Mouse (Mus musculus) stomach, embryonic 15.5 days (tissue): Measurements from ENCODE around the gene D11Wsu47e. TPM values are rescaled to one million over a fixed set of nuclear protein-coding genes. Genes with fewer than 3 reads are reported as not detected.

Experiments
- ATAC-seq: fragments of 200-750 bp; cut with Nextera tagmentation; 2 replicates; pipeline ENCODE4 v1.8.0; 2017; ENCODE audit warnings: low read depth, moderate number of reproducible peaks, moderate TSS enrichment; ENCODE audit not compliant: insufficient read depth, low FRiP score
- H3K27ac ChIP-seq: fragments of 300-500 bp; sonication (generic); 2 replicates; pipeline ENCODE4 v1.5.1; 2015; ENCODE audit warnings: mild to moderate bottlenecking, inconsistent platforms
- H3K27me3 ChIP-seq: fragments of 300-500 bp; sonication (generic); replicated peaks from 2 replicates; pipeline ENCODE4 v1.6.1; 2015; ENCODE audit warnings: inconsistent platforms
- H3K36me3 ChIP-seq: fragments of 300-500 bp; sonication (generic); 2 replicates; pipeline ENCODE4 v1.6.1; 2015; ENCODE audit warnings: inconsistent platforms
- H3K4me1 ChIP-seq: fragments of 300-500 bp; sonication (generic); 2 replicates; pipeline ENCODE4 v1.6.1; 2015; ENCODE audit warnings: inconsistent platforms
- H3K4me2 ChIP-seq: fragments of 300-500 bp; sonication (generic); 2 replicates; pipeline ENCODE4 v1.6.1; 2015; ENCODE audit warnings: mild to moderate bottlenecking, inconsistent platforms
- H3K4me3 ChIP-seq: fragments of 300-500 bp; sonication (generic); replicated peaks from 2 replicates; pipeline ENCODE4 v1.5.1; 2015; ENCODE audit warnings: inconsistent platforms
- H3K9ac ChIP-seq: fragments of 300-500 bp; sonication (generic); 2 replicates; pipeline ENCODE4 v1.6.1; 2015; ENCODE audit warnings: inconsistent platforms
- H3K9me3 ChIP-seq: fragments of 300-500 bp; sonication (generic); 2 replicates; pipeline ENCODE4 v1.6.1; 2016; ENCODE audit warnings: inconsistent platforms
- WGBS: fragments of 180-500 bp; shearing (Covaris S2); methylation state at CpG from one replicate; pipeline ENCODE4 v1.1.7; 2015; 5-methylcytosine and 5-hydroxymethylcytosine counted together
- polyA plus RNA-seq: library from polyadenylated mRNA; unstranded; fragments of >200 nt; fragmentation: Nextera tagmentation; extraction: Ambion mirVana; gene quantifications from 2 replicates; pipeline ENCODE4 v1.2.1, GENCODE M21; 2015

The D11Wsu47e gene
- 20.0 and 20.7 TPM in 2 replicates for polyA plus RNA-seq

DNA sequence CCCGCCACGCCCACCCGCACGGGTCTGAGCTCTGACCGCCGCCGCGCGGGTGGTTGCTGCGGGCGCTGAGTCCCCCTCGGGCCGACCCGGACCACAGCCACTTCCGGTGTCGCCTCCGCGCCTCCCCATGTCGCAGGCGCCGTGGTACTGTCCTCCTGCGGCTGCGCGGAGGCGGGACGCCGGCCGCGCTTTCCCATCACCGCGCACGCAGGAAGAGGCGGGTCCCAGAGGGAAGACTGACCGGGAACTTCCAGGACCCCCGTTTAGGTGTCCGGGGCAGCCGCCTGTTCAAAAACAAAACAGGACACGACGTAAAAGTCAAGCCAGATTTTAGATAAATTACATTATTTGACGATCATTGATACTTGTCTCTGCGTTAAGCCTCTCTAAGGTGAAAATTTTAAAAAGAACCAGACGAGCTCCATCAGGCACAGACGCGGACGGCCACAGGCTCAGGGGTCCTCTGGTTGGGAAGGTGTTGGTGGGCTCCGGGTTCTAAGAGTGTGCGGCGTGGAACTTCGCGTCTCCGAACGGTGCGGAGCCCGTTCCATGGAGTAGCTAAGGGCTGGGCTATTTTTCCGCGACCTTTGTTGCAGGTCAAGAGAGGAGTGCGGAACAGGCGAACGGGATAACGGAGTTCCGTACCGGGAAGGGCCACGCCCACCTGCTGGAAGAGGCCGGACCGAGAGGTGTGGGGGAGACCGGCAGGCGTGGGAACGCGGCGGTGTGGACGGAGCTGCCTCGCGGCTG, at the start of gene D11Wsu47e, which contains the start of gene Fam104a:
D11Wsu47e (plus strand) TSS at position 456 of the 750 bp plus-strand sequence.
Fam104a (minus strand) TSS at position 199 of the 750 bp plus-strand sequence.
- Histone ChIP-seq H3K9ac (peak within 1 kb of the TSS; percentile 84), H3K4me3 (peak within 1 kb of the TSS; percentile 92), H3K4me2 (peak within 1 kb of the TSS; percentile 70), H3K9me3 (no peaks in the 10 kb centered on the region), H3K27me3 (no peaks in the 10 kb centered on the region), H3K27ac (peak within 1 kb of the TSS; percentile 96), H3K4me1 (peaks cover 16% of the 10 kb centered on the region; the same call in 1 of the 2 replicates), H3K36me3 (peaks cover 11% of the 10 kb centered on the region)
- WGBS, result under 1% methylated on average over 64 of the region's 73 CpGs
- ATAC-seq, result peak; percentile 91

DNA sequence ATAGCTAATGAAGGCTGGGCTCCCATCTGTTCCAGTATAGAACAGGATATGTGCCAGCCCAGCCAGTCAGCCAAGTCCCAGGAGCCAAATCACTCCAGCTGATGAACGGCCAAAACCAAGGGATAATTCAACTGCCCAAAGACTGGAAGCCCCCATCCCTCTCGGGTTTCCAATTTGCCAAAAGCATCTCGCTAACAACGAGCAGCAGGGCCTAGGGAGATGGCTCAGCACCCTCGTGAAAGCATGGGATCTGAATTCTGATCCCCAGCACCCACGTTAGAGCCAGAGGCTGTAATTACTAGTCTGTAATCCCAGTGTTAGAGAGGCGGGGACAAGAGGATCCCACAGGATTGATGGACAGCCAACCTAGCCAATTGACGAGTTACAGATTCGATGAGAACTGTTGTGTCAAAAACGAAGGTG, 49.5 kb upstream of the D11Wsu47e start:
- WGBS, result 78% methylated on average over 10 of the region's 10 CpGs
- no peak for ATAC-seq
- no peaks in the 10 kb centered on the region for H3K27me3 ChIP-seq
- H3K36me3 ChIP-seq, result no peaks in the 10 kb centered on the region
- no peaks in the 10 kb centered on the region for H3K4me1 ChIP-seq
- H3K9me3 ChIP-seq, result no peaks in the 10 kb centered on the region
- no peak overlapping the region for H3K27ac ChIP-seq
- no peak overlapping the region for H3K9ac ChIP-seq
- H3K4me2 ChIP-seq, result no peak overlapping the region
- no peak overlapping the region for H3K4me3 ChIP-seq

DNA sequence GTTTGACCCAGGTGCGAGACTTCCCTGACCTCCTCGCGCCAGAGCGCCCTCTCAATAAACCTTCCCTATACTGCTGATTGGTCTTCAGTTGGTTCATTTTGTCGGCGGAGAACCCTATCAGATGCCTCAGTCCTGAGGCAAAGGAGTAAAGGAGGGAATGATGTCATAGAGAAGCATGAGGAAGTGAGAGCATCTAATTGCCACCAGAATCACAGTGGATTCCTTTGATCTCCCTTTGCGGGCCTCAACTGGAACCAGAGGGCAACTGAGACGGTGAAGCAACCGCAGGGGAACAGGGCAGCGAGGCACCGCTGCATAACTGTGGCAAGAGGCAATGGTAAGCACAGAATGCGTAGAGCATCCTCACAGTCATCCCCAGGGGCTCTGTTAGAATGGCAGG, 45.5 kb upstream of the D11Wsu47e start:
- Histone ChIP-seq H3K4me2 (no peak overlapping the region), H3K4me1 (no peaks in the 10 kb centered on the region), H3K9ac (no peak overlapping the region), H3K36me3 (no peaks in the 10 kb centered on the region), H3K4me3 (no peak overlapping the region), H3K27ac (no peak overlapping the region), H3K27me3 (no peaks in the 10 kb centered on the region), H3K9me3 (no peaks in the 10 kb centered on the region)
- 92% methylated on average over 12 of the region's 12 CpGs for WGBS
- no peak for ATAC-seq

DNA sequence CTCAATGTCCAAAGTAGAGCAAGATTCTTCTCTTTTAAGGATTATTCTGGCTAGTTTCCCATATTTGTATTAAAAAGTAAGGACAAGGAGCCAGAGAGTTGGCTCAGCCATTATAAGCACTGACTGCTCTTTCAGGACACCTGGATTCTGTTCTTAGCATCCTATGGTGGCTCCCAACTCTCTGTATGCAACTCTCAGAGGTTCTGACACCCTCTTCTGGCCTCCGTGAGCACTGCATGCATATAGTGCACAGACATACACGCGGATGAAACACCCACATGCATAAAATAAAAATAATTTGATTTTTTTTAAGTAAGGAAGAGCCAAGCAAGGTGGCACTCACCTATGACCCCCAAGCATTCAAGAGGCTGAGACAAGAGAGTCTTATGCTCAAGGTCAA, 39.0 kb upstream of the D11Wsu47e start:
- H3K4me2 ChIP-seq, result no peak overlapping the region
- no peaks in the 10 kb centered on the region for H3K27me3 ChIP-seq
- H3K9me3 ChIP-seq, result no peaks in the 10 kb centered on the region
- peaks cover 5% of the 10 kb centered on the region for H3K4me1 ChIP-seq
- no peak overlapping the region for H3K27ac ChIP-seq
- no peak for ATAC-seq
- H3K9ac ChIP-seq, result no peak overlapping the region
- no peaks in the 10 kb centered on the region for H3K36me3 ChIP-seq
- WGBS, result 82% methylated on average over 3 of the region's 3 CpGs
- no peak overlapping the region for H3K4me3 ChIP-seq

DNA sequence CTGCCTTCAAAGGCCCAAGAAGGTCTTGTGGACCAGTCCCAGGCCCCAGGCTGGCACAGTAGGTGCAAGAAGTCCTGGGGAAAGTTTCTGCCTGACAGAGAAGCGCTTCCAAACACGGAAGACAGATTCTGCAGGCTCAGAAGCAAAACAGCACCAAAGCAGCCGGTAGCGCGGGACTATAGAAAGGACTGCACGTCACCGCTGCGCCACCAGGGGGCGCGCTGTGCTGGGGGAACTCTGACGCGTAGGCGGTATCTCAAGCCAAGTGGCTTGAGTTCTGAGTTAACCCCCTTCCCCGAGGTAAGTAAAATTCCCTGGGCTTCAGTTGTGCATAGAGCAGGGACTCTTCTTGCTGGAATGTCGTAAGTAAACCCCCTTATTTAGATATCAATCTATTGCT, 36.1 kb upstream of the D11Wsu47e start:
- Histone ChIP-seq H3K9me3 (no peaks in the 10 kb centered on the region), H3K4me1 (peaks cover 17% of the 10 kb centered on the region), H3K4me2 (peak overlapping the region; percentile 35), H3K27ac (no peak overlapping the region), H3K4me3 (no peak overlapping the region; the same call in 1 of the 2 replicates), H3K27me3 (no peaks in the 10 kb centered on the region), H3K9ac (no peak overlapping the region), H3K36me3 (peaks cover 7% of the 10 kb centered on the region; the same call in 1 of the 2 replicates)
- ATAC-seq, result no peak; the same call in 1 of the 2 replicates
- WGBS, result 3% methylated on average over 15 of the region's 15 CpGs

DNA sequence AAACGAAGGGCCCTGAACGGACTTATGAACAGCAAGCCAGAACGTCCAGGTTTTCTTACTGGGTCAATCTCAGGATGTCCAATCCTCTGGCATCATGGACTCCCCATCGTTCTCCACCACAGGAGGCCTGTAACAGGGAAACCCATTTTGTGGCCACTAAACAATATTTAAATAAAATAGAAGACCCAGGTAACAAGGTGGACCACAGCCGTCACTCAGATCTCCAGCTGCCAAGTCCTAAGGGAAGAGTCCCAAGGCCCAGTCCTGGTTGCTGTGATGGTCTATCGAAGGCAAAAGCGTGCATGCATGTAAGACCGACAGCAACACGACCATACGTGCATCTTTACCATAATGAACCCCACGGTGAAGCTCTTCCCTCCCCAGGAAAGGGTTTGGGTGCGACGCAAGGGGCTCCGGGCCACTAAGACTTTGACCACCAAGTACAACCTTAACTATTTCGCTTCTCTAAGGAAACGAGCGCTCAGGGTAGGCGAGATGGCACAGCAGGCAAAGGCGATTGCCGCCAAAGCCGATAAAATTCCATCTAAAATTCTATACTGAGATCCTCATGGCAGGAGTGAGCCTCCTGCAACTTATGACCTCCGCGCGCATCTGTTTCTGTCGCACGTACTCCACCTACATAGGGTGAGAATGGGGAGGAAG, 35.4 kb upstream of the D11Wsu47e start, which contains the start of gene Cog1:
Cog1 (plus strand) TSS at position 480 of the 663 bp plus-strand sequence.
- peak within 1 kb of the TSS; percentile 90 for H3K9ac ChIP-seq
- peak within 1 kb of the TSS; percentile 97 for H3K4me3 ChIP-seq
- no peaks in the 10 kb centered on the region for H3K27me3 ChIP-seq
- ATAC-seq, result no peak
- peak within 1 kb of the TSS; percentile 75 for H3K4me2 ChIP-seq
- WGBS, result 42% methylated on average over 26 of the region's 26 CpGs
- peaks cover 17% of the 10 kb centered on the region for H3K4me1 ChIP-seq
- no peaks in the 10 kb centered on the region for H3K9me3 ChIP-seq
- H3K27ac ChIP-seq, result peak within 1 kb of the TSS; percentile 87
- H3K36me3 ChIP-seq, result peaks cover 13% of the 10 kb centered on the region

DNA sequence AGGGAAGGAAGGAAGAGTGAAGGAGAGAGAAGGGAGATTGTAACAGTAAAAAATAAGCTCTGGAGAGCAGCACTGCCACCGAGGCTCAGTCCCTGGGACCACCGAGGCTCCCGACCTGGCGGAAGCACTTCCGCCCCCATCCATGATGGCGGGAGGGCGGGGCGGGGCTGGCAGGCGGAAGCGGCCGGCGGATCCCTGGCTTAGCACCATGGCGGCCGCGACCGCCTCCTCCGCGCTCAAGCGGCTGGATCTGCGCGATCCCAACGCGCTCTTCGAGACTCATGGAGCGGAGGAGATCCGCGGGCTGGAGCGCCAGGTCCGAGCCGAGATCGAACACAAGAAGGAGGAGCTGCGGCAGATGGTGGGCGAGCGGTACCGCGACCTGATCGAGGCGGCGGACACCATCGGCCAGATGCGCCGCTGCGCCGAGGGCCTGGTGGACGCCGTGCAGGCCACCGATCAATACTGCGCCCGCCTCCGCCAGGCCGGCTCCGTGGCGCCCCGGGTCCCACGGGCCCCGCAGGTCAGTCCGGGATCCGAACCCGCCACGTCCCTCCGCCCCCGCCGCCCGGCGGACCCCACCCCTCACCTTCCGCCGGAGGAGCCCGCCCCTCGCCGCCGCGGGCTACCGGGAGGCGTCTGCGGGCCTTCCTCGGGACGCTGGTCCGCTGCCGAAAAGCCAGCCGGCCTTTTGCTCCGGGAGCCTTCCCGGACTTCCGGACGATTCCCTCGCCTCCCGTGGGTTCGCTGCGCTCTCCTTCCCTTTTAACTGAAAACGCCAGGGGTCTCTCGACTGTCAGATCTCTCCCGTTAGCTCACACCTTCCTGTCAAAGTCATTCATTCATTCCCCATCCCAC, 34.6 kb upstream of the D11Wsu47e start, which contains the start of gene Slc39a11:
Slc39a11 (minus strand) TSS at position 727 of the 858 bp plus-strand sequence.
- ATAC-seq, result peak; percentile 75
- H3K27me3 ChIP-seq, result no peaks in the 10 kb centered on the region
- H3K9me3 ChIP-seq, result no peaks in the 10 kb centered on the region
- H3K4me1 ChIP-seq, result peaks cover 17% of the 10 kb centered on the region
- H3K36me3 ChIP-seq, result peaks cover 20% of the 10 kb centered on the region
- peak within 1 kb of the TSS; percentile 75 for H3K4me2 ChIP-seq
- H3K4me3 ChIP-seq, result peak within 1 kb of the TSS; percentile 97
- H3K9ac ChIP-seq, result peak within 1 kb of the TSS; percentile 90
- peak within 1 kb of the TSS; percentile 87 for H3K27ac ChIP-seq
- under 1% methylated on average over 91 of the region's 91 CpGs for WGBS

DNA sequence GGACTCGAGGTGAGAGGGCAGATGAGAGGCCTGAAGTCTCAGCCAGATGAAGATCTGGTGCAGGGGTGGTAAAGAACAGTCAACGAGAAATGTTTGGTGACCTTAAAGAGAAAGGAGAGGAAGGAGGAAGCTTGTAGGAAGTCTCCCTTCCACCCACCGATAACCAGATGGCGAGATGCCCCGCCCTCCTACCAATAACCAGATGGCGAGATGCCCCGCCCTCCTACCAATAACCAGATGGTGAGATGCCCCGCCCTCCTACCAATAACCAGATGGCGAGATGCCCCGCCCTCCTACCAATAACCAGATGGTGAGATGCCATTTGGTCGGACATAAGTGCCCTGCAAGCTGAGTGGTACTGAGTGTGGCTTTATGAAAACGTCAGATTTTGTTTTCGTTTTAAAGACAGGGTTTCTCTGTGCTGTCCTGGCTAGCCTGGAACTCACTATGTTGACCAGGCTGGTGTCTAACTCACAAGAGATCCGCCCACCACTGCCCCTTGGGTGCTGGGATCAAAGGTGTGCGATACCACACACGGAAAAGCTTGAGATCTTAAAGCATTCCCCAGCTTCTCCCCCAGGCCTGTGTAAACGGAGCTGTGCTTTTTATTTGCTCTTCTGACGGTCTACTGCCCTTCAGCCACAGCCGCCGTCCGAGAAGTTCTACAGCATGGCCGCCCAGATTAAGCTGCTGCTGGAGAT, 32.9 kb upstream of the D11Wsu47e start:
- WGBS, result 60% methylated on average over 22 of the region's 22 CpGs
- Histone ChIP-seq H3K27me3 (no peaks in the 10 kb centered on the region), H3K36me3 (peaks cover 38% of the 10 kb centered on the region), H3K27ac (peak overlapping the region; percentile 59), H3K4me2 (peak overlapping the region; percentile 17; the same call in 1 of the 2 replicates), H3K9ac (no peak overlapping the region), H3K9me3 (no peaks in the 10 kb centered on the region), H3K4me1 (peaks cover 17% of the 10 kb centered on the region), H3K4me3 (no peak overlapping the region)
- no peak for ATAC-seq

DNA sequence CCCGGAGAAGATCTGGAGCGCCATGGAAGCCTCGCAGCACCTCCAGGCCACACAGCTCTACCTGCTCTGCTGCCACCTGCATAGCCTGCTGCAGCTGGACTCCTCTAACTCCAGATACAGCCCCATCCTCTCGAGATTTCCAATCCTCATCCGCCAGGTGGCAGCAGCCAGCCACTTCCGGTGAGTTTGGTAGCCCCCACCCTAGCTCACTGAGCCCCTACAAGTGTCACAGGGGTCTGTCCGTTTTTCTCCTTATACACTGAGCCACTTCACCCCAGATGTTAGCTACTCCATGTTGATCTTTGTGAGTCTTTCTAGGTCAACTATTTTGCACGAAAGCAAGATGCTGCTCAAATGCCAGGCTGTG, 32.3 kb upstream of the D11Wsu47e start:
- H3K9me3 ChIP-seq, result no peaks in the 10 kb centered on the region
- peaks cover 17% of the 10 kb centered on the region for H3K4me1 ChIP-seq
- peak overlapping the region; percentile 17; the same call in 1 of the 2 replicates for H3K4me2 ChIP-seq
- no peak for ATAC-seq
- WGBS, result 49% methylated on average over 8 of the region's 8 CpGs
- peaks cover 43% of the 10 kb centered on the region for H3K36me3 ChIP-seq
- no peak overlapping the region for H3K9ac ChIP-seq
- H3K27ac ChIP-seq, result peak overlapping the region; percentile 59
- no peak overlapping the region for H3K4me3 ChIP-seq
- no peaks in the 10 kb centered on the region for H3K27me3 ChIP-seq

DNA sequence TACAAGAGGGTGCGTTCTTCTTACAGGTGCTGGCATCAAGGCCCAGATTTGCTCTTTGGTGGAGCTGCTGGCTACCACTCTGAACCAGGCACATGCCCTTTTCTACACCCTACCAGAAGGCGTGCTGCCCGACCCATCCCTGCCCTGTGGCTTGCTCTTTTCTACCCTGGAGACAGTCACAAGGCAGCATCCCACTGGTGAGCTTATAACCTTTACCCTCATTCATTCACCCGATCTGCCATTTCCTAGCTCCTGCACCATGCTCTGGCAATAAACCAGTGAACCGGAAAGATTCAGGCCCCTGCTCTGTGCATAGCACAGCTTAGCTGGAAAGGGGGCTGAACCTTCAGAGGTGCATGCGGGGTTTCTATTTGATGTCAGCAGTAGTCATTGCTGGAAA, 31.7 kb upstream of the D11Wsu47e start:
- 89% methylated on average over 6 of the region's 6 CpGs for WGBS
- H3K9me3 ChIP-seq, result no peaks in the 10 kb centered on the region
- no peak overlapping the region for H3K27ac ChIP-seq
- no peak overlapping the region for H3K9ac ChIP-seq
- H3K4me3 ChIP-seq, result no peak overlapping the region
- no peak overlapping the region for H3K4me2 ChIP-seq
- ATAC-seq, result no peak
- no peaks in the 10 kb centered on the region for H3K27me3 ChIP-seq
- peaks cover 48% of the 10 kb centered on the region for H3K36me3 ChIP-seq
- peaks cover 17% of the 10 kb centered on the region for H3K4me1 ChIP-seq

DNA sequence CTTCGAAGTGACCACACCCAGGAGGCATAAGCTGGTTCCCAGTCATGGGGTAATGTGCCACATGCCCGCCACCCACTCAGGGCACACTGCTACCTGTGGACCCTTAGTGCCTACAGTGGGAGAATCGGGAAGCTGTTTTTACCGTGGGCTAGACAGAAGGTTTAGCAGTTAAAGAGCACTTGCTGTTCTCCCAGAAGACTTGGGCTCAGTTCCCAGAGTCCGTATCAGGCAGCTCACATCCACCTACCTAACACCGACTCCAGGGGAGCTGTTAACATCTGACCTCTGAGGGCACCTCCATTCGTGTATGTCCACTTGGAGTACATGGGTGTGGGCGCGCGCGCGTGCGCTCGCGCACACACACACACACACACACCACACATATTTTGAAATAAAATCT, 30.1 kb upstream of the D11Wsu47e start:
- Histone ChIP-seq H3K36me3 (peaks cover 62% of the 10 kb centered on the region), H3K9ac (no peak overlapping the region), H3K4me3 (no peak overlapping the region), H3K4me1 (peaks cover 14% of the 10 kb centered on the region), H3K27me3 (no peaks in the 10 kb centered on the region), H3K27ac (no peak overlapping the region), H3K9me3 (no peaks in the 10 kb centered on the region), H3K4me2 (no peak overlapping the region)
- ATAC-seq, result no peak
- 93% methylated on average over 15 of the region's 15 CpGs for WGBS
